Mouse (Mus musculus) heart, adult 8-10 months (tissue): Measurements from ENCODE around the gene Htra3. TPM values are rescaled to one million over a fixed set of nuclear protein-coding genes. Genes with fewer than 3 reads are reported as not detected.

Experiments used
- DNase-seq: peaks from one replicate; pipeline ENCODE4 v3.0.0; 2022; ENCODE audit warnings: low spot score
- total RNA-seq, 4 experiments: library from RNA; stranded (reverse); gene quantifications; 2 replicates each; pipeline ENCODE4 v1.2.4; 2022

Htra3 gene
- total RNA-seq, 4 experiments from 2014 or later = 70.4 to 85.8 (median 82.5) TPM

DNA sequence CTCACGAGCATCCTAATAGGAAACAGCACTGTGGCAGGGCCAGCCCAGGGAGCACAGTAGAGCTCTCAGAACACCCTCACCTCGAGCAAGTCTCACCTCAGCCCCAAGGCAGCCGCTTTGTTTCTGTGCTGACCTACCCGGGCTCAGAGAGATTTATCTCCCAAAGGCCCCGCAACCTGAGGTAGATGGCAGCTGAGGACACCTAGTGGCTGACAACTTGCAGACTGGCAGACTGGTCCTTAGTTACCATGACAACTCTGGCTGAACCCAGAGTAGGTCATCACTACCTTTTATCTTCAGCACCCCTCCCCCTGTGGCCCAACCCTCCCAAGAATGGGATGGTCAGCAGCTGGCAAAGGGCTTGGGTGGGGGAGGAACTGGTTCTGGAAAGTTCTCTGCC lies 16.2 kb upstream of the Htra3 start:
- DNase-seq = no peak

DNA sequence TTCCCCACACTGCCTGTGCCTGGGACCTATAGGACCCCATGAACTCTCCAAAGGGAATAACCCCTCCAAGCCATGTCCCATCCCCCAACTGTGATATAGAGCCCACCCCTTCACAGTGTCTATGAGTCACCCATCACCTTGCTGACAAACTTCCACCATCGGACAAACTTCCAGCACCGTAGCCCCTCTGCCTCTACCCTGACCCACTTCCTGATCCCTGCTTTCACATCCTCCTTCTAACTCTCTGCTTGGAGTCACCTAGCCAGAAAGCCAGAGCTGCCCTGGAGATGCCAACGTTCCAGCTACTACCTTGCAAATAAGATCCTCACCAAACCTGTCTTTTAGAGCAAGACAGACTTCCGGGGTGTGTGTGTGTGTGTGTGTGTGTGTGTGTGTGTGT lies 14.1 kb upstream of the Htra3 start:
- no peak for DNase-seq

DNA sequence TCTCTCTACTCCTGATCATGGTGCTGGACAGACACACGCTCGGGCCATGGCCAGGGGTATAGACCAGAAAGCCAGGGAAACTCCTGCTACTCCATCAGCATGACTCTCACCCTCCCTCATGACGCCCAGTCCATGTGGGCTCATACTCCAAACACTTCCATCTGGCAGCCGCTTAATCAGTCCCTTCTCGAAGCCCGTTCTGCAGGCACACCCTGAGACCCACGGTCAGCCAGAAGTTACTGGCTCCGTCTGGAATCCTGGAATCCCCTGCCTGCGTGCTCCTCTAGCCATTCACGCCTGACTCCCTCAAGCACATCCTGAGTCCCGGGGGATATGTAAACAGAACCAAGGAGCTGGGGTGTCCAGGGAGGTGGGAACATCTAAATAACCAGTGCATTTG lies 11.7 kb upstream of the Htra3 start:
- DNase-seq = no peak

- peak; percentile 35 for DNase-seq
Measured at GRCm38 (mm10) chr5:35690485-35691165, 11.0 kb upstream of the Htra3 start.

DNA sequence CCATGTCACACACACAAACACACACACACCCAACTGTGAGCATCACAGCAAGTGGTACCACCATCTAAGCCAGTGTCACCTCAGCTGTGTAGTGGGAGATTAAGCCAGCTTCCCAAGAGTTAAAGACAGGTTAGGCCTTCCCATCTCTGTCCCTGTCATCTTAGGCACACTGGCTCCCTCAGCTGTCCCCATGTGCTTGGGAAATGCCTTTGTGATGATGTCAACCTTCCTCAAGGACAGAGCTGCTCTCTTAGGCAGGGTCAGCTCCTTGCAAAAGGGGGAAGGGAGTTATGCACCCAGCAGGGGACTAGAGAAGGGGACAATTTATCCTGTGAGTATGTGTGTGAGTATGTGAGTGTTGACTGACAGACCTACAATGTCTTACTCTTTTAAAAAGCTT lies 9.8 kb upstream of the Htra3 start:
- no peak for DNase-seq

- DNase-seq = no peak
Measured at GRCm38 (mm10) chr5:35688851-35689250, 9.3 kb upstream of the Htra3 start.

- DNase-seq = no peak
Measured at GRCm38 (mm10) chr5:35687098-35687497, 7.5 kb upstream of the Htra3 start.

GRCm38 (mm10) chr5:35686336-35686735 lies 6.8 kb upstream of the Htra3 start:
- DNase-seq = no peak

DNA sequence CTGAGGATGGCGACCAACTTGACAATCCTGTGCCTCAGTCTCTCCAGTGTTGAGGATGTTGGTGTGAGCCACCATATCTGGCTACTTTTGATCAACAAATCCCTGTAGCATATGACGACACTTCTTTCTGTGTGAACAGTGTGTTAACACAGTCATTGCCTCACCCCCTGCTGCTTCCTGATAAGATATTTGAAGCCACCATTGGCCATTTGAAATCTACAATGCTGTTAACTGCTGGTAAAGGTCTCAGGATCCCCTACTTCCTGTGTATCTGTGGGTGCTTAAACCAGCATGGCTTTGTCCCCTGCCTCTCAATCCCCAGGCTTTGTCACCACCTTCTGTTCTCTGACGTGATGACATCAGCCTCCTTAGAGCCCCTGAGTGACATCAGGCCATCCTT lies 5.5 kb upstream of the Htra3 start:
- DNase-seq = no peak

DNA sequence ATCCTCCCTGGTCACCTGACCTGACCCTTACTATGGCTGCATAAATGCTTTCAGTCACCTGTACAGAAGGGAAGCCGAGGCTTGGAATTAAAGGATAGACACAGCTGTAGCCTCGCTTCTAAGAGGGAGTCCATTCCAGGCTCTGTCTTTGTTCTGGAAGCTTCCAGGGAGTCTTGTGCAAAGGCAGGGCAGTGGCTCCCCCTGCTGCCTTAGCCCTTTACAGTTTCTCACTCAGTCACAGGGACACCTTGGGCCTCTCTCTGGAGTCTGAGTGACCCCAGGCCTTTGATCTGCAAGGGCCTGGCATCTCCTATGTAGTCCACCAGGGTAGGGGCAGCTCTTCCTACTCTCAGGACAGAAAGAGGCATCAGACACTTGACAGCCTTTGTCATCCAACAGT lies 1.4 kb upstream of the Htra3 start:
- peak; percentile 55 for DNase-seq

DNA sequence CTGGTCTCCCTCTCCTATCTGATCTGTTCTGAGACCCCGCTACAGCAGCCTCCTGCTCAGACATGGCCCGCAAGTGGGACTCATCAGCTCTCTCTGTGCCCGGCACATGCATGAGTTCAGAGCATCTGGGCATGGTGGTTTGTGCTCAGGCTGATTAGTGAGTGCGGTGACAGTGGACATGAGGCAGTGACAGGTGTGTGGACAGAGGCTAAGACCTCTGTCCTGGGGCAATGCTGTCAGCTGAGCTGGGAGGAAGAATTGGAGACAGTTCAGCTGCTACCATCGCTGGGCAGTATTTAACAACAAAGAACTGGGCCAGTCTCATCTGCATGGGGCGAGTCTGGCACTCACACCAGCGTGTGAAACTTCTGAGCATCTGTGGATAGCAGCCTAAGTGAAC lies 2.6 kb downstream of the Htra3 start:
- no peak for DNase-seq

DNA sequence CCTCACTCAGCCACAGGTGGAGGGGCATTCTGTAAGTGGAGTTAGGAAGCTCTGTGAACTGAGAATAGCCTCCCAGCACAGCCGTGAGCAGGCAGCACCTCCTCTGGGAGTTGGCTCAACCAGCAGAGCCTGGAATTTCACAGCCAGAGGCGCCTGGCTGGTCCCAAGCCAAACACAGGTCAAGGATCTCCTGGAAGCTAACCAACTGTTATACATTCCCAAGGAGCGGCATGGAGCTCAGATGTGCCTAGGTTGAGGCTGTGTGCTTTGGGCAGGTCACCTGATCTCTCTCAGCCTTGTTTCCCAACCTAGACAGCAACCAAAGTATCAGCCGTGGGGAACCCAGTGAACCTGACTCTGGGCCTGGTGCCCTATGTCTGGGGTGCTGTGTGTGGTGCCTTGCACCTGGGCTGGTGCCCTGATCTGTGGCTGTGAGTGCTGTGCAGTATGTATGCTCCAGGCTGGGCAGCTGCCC lies 5.5 kb downstream of the Htra3 start:
- peak; percentile 33 for DNase-seq

DNA sequence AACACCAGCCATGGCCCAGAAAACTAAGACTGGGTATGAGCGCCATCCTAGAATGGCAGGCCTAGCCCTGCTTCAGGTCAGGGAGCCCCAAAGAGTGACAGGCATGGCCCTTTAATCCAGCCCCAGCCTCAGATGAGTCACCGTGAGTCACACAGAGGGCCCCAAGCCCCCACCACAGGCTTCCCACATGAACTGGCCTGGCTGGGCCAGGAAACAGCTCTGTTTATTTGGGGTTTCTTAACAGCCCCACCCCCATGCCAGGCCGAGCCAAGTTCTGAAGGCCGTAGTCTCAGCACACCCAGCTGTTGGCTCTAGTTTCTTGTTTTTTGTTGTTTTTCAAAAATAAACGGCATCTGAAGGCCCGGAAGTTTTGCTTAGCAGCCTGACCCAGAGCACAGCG lies 6.5 kb downstream of the Htra3 start:
- DNase-seq = peak; percentile 83

- no peak for DNase-seq
Measured at GRCm38 (mm10) chr5:35672581-35672980, 7.0 kb downstream of the Htra3 start.

- peak; percentile 66 for DNase-seq
Measured at GRCm38 (mm10) chr5:35671474-35671891, 8.1 kb downstream of the Htra3 start.

DNA sequence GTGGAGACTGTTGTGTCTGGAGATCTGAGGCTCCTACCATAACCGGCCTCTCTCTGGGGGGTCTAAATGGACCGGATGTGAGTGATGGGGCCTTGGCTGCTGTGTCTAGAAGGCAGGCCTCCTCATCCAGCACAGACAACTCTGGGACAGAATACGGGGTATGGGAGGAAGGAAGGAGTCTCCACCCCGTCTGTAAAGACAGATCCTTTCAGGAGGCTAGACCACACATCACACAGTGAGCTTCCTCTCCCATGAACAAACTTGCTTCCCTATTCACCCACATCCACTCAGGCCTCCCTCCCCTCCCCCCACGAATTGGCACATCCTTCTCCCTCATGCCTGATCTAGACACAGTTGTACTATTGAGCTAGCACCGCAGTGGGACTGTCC lies 9.2 kb downstream of the Htra3 start:
- DNase-seq = peak; percentile 37

DNA sequence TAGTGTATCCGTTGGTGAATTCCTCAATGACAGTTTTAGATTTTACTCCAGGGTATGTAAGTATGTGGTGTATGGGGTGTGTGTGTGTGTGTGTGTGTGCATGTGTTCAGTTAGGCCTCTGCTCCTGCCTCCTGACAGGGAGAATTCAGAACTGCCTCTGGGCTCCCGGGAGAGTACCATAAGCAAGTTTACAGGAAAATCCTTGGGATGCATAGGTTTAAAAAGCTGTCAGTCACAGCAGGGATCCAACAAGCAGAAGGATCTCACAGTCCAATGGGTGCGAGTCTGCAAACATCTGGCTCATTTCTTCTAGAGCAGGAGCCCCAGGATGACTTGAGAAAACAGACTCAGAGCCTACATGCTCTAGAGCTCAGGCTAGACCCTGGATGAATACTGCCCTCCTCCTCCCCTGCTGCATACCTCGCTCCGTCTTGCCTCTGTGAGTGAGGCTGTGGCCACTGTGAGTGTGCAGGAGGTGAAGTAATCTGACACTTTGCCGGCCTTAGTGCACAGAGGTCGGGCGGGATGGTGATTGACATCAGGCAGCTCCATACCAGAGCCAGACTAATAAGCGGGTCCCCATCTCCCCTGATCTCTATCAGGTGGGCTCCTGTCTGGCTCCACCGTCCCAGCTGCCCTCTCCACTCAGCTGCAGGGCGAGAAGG lies 9.7 kb downstream of the Htra3 start:
- no peak for DNase-seq

- no peak for DNase-seq
Measured at GRCm38 (mm10) chr5:35666152-35666551, 13.4 kb downstream of the Htra3 start.

DNA sequence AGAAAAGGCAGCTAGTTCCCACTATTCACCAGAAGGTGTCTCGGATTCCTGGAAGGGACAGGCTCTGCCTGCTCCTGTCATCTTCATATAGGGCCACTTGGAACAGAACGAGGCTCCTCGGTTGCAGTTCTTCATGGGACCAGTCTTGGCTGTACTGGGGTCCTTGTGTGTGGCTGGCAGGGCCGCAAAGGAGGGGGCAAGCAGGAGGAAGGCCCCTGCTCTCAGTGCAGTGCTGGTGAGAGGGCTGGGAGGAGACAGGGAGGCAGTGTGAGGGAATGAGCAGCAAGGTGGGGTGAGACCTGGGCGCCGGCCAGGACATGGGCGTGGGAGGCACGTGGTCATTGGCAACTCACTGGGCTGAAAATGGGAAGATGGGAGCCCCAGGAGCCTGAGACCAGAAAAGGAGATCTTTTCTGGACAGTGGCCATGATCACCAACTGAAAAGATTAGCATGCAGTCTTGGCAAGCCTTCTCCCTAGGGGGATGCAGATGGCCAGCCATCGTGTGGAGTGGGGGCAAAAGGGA lies 17.5 kb downstream of the Htra3 start:
- DNase-seq = no peak

DNA sequence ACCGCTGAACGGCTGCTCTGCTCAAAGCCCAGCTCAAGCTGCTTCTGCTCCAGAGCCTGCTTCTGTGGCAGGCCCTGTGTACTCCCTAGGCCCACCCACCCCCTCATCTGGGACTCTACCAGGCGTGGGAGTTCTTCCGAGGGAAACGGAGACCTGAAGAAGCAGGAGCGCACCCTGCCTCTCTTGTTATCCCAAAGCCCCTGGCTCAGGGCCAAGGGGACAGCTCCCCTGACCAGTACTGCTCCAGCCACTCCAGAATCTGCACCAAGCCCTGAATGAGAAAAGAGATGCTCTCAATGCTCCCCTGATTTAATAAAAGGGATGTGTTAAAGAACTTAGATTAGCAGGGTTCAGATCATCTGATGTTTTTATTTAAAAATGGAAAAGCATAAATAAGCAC lies 18.4 kb downstream of the Htra3 start:
- DNase-seq = no peak

- DNase-seq = no peak
Measured at GRCm38 (mm10) chr5:35659503-35659902, 20.1 kb downstream of the Htra3 start.

- DNase-seq = no peak
Measured at GRCm38 (mm10) chr5:35655753-35656485, 23.7 kb downstream of the Htra3 start.
